Mouse (Mus musculus) heart, embryonic 14.5 days (tissue): ENCODE measurements around the gene Zic4. TPM values are rescaled to one million over a fixed set of nuclear protein-coding genes. Genes with fewer than 3 reads are reported as not detected.

Experiments
- ATAC-seq: fragments of 200-750 bp; cut with Nextera tagmentation; 2 replicates; pipeline ENCODE4 v1.8.0; 2017; ENCODE audit warnings: low read depth, moderate TSS enrichment; ENCODE audit not compliant: insufficient number of reproducible peaks, insufficient read depth, low FRiP score
- H3K27ac ChIP-seq, 2 experiments: fragments of 200-500 bp in 1 of 2; fragments of 300-500 bp in 1 of 2; sonication (generic) in 1 of 2; replicated peaks in 1 of 2; 2 replicates each; pipeline ENCODE4 v1.5.1; 2012 to 2014; ENCODE audit warnings: low read depth in 2 of 2, low read length in 2 of 2, control low read depth in 1 of 2, mild to moderate bottlenecking in 1 of 2, mixed read lengths in 1 of 2; ENCODE audit not compliant: control insufficient read depth in 1 of 2, insufficient read depth in 1 of 2
- H3K27me3 ChIP-seq: fragments of 300-500 bp; sonication (generic); 2 replicates; pipeline ENCODE4 v1.6.1; 2014; ENCODE audit warnings: mild to moderate bottlenecking, low read length, control low read depth; ENCODE audit not compliant: control insufficient read depth, insufficient read depth
- H3K36me3 ChIP-seq: fragments of 300-500 bp; sonication (generic); 2 replicates; pipeline ENCODE4 v1.6.1; 2014; ENCODE audit warnings: mild to moderate bottlenecking, control low read depth, low read length, mixed read lengths; ENCODE audit not compliant: control insufficient read depth, insufficient read depth
- H3K4me1 ChIP-seq, 2 experiments: fragments of 200-500 bp in 1 of 2; fragments of 300-500 bp in 1 of 2; sonication (generic) in 1 of 2; 2 replicates each; pipeline ENCODE4 v1.6.1; 2012 to 2014; ENCODE audit warnings: low read length in 2 of 2, control low read depth in 1 of 2, mixed read lengths in 1 of 2; ENCODE audit not compliant: control insufficient read depth in 2 of 2, insufficient read depth in 2 of 2
- H3K4me2 ChIP-seq: fragments of 300-500 bp; sonication (generic); 2 replicates; pipeline ENCODE4 v1.6.1; 2014; ENCODE audit warnings: mild to moderate bottlenecking, low read length
- H3K4me3 ChIP-seq, 2 experiments: fragments of 200-500 bp in 1 of 2; fragments of 300-500 bp in 1 of 2; sonication (generic) in 1 of 2; 2 replicates each; pipeline ENCODE4 v1.5.1; 2012 to 2014; ENCODE audit warnings: low read length in 2 of 2, mild to moderate bottlenecking in 2 of 2, control low read depth in 1 of 2, low read depth in 1 of 2, moderate library complexity in 1 of 2; ENCODE audit not compliant: control insufficient read depth in 1 of 2, insufficient read depth in 1 of 2
- H3K9ac ChIP-seq: fragments of 300-500 bp; sonication (generic); 2 replicates; pipeline ENCODE4 v1.6.1; 2014; ENCODE audit warnings: mild to moderate bottlenecking, low read length
- H3K9me3 ChIP-seq: fragments of 300-500 bp; sonication (generic); 2 replicates; pipeline ENCODE4 v1.6.1; 2016; ENCODE audit warnings: low read length, control low read depth; ENCODE audit not compliant: control insufficient read depth
- WGBS: fragments of 180-500 bp; shearing (Covaris S2); extraction: QIAGEN DNeasy Blood & Tissue Kit; methylation state at CpG from one replicate; pipeline ENCODE4 v1.1.7; 2014; 5-methylcytosine and 5-hydroxymethylcytosine counted together
- polyA plus RNA-seq: library from polyadenylated mRNA; unstranded; fragments of >200 nt; fragmentation: Nextera tagmentation; extraction: Ambion mirVana; gene quantifications from 2 replicates; pipeline ENCODE4 v1.2.1, GENCODE M21; 2014

The Zic4 gene
- polyA plus RNA-seq, 1 experiment from 2014 or later, result not detected

DNA sequence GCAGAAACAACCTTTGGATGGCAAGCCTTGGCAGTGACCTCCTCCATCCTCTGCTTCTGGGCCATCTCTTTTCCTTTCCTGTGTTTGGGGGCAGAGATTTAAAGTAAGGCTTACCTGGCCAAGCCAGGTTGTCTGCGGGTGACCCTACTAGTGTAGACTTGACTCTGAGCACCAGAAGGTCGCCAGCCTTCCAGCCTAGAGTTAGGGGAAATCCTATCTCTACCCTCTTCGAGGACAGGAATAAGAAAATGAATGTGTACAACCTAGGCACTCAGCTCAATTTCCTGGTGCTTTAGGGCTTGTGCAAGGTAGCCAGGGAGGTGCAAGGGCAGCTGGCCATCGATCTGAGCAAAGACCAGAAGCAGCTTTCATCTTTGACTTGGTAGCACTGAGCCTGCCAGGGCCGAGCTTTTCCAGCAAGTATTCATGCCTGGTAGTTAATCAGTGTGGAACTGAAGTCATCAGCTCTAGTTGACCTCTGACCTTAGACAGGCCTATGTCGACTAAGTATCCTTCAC, 8.0 kb downstream of the Zic4 start:
- Histone ChIP-seq H3K27me3 (peaks cover 93% of the 10 kb centered on the region), H3K4me2 (no peak overlapping the region), H3K4me1 (no peaks in the 10 kb centered on the region), H3K9ac (no peak overlapping the region), H3K27ac (no peak overlapping the region), H3K9me3 (no peaks in the 10 kb centered on the region), H3K4me3 (no peak overlapping the region), H3K36me3 (no peaks in the 10 kb centered on the region)
- no peak for ATAC-seq
- 13% methylated on average over 6 of the region's 6 CpGs for WGBS

DNA sequence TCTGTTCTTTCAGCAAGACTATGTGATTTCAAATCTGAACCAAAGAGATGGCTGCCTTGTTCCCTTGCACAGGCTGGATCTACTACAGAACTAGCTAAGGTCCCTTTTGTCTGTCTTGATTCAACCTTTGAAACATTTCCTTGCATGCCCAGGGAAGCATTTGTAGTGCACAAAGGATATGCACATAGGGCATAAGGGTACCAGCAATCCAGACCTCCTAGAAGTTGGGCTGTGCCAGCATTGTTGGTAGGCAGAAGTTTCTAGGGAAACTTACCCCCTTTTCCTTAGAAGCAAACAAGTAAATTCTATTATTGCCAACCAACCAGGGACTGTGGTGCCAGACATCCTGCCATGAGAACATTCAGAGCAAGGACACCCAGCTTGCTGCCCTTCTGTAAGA, 8.8 kb downstream of the Zic4 start:
- H3K27ac ChIP-seq, result no peak overlapping the region

DNA sequence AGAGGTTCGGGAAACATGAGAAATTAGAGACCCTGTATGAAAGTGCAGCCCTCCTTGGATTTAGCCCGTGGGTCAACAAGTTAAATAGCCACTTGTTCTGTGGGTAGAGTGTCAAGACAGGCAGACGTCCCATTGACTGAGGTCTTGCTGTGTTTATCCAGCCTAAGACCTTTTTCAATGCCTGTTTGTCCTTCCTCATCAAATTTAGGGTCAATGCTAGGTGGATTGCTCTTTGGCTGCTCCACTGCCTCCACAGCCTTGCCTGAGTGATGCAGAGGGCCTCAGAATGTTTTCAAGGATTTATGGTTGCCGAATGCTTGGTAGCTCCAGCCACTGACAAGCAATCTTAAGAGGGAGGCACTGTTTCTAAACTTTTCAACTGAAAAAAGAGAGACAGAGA, 9.4 kb downstream of the Zic4 start:
- WGBS, result 15% methylated on average over 4 of the region's 4 CpGs

More for the DNA sequence above, 8.8 kb downstream of the Zic4 start:
- H3K9me3 ChIP-seq, result no peaks in the 10 kb centered on the region
- no peaks in the 10 kb centered on the region for H3K4me1 ChIP-seq
- H3K4me3 ChIP-seq, result no peak overlapping the region
- H3K36me3 ChIP-seq, result no peaks in the 10 kb centered on the region
- peaks cover 95% of the 10 kb centered on the region for H3K27me3 ChIP-seq
- no peak overlapping the region for H3K4me2 ChIP-seq
- no peak overlapping the region for H3K9ac ChIP-seq
- no peak for ATAC-seq

DNA sequence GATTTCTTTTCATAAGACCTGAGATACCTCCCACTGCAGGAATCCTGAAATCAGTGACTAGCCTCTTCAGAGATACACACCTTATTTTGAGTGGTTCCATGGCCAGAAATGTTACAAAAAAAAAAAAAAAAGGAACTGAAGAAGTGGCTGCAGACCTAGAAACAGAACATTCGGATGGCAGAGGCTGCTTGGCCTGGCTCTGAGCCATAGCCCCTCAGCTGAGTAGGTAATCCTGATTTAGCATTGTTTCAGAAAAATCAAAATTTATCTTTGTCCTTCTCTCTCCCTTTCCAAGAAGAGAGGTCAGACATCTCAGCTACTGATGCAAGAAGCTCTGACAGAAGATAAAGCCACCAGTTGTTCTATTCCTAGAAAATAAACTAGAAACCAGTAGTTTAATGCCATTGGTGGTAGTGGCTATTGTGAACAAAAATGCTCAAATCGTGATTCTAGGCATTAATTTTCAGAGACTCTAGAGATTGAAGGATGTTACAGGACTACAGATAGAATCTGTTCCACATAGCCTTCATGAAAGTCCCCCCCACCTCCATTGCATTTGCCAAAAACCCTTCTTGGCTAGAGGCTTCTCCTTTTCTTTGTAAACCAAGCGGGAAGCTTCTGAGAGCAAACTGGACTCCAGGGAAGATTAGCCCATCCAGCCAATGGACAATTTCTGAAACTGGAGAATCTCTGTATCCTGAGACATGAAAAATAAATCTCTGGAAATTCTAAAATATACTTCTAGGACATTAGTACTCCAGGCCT, 11.8 kb downstream of the Zic4 start:
- Histone ChIP-seq H3K9me3 (no peaks in the 10 kb centered on the region), H3K27me3 (peaks cover 97% of the 10 kb centered on the region), H3K4me1 (no peaks in the 10 kb centered on the region; a peak in 1 of 4 replicates), H3K9ac (no peak overlapping the region), H3K36me3 (no peaks in the 10 kb centered on the region), H3K4me2 (no peak overlapping the region), H3K4me3 (no peak overlapping the region), H3K27ac (no peak overlapping the region)
- 26% methylated on average over 3 of the region's 3 CpGs for WGBS
- ATAC-seq, result no peak

More for the DNA sequence above, 9.4 kb downstream of the Zic4 start:
- no peak overlapping the region for H3K4me2 ChIP-seq
- no peaks in the 10 kb centered on the region for H3K9me3 ChIP-seq
- no peaks in the 10 kb centered on the region for H3K4me1 ChIP-seq
- no peak overlapping the region for H3K27ac ChIP-seq
- no peak for ATAC-seq
- H3K27me3 ChIP-seq, result peaks cover 99% of the 10 kb centered on the region
- no peak overlapping the region for H3K9ac ChIP-seq
- no peaks in the 10 kb centered on the region for H3K36me3 ChIP-seq
- H3K4me3 ChIP-seq, result no peak overlapping the region

DNA sequence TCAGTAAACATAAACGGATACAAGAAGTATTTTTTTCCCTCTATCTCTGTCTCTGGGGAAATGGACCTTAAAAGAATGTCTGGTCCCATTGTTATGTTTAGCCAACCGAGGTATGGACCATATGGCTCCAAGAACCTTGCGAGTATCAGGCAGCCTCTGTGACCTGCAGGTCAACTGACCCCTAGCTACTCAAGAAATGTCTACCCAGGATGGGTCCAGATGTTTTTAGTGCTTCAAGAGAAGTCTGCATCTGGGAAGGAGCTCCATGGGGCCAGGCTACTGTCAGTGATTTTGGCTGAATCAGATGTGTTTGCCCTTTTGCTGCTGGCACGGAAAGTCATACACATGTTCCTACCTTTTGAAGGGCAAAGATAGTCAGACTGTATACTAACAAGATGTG, 12.5 kb downstream of the Zic4 start:
- H3K27ac ChIP-seq, result no peak overlapping the region
- WGBS, result 15% methylated on average over 4 of the region's 4 CpGs
- H3K4me1 ChIP-seq, result no peaks in the 10 kb centered on the region; a peak in 1 of 4 replicates
- H3K4me2 ChIP-seq, result no peak overlapping the region
- H3K9me3 ChIP-seq, result no peaks in the 10 kb centered on the region
- H3K36me3 ChIP-seq, result no peaks in the 10 kb centered on the region
- no peak overlapping the region for H3K4me3 ChIP-seq
- H3K9ac ChIP-seq, result no peak overlapping the region
- no peak for ATAC-seq
- peaks cover 97% of the 10 kb centered on the region for H3K27me3 ChIP-seq

DNA sequence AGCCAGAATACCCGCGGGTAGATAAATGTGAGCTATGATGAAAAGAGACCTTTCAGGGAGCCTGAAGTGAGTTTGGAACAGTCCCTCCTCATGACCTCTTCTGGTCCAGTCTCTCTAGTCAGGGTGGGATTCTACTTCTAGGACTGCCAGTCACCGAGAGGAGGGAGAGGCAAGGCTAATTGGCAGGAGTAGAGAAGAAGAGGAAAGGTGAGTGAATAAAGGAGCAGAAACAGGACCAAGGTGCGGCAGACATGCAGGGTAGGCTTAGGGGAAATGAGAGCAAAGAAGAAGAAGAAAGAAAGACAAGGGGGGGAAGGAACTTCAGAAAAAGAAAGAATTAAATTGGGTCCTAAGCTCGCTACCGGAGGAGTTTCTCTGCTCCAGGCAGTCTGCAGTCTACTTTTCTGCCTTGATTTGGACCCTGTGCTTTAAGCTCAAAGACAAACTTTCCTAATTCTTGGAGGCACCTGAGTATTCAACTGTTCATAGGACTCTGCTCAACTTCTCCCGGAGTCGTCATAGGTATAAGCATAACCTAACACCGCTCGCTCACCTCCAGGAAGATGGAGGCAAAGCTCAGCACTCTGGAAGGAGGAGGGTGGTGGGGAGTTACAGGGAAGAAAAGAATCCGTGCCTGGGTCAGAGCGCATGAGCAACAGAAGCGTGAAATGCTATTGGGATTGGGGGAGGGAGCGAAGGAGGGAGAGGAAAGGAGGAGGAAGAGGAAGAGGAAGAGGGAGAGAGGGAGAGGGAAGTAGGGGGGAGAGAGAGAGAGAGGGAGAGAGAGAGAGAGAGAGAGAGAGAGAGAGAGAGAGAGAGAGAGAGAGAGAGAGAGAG, 15.0 kb downstream of the Zic4 start:
- no peaks in the 10 kb centered on the region; a peak in 1 of 4 replicates for H3K4me1 ChIP-seq
- no peak overlapping the region for H3K27ac ChIP-seq
- no peaks in the 10 kb centered on the region for H3K36me3 ChIP-seq
- H3K9me3 ChIP-seq, result no peaks in the 10 kb centered on the region
- peaks cover 94% of the 10 kb centered on the region for H3K27me3 ChIP-seq
- ATAC-seq, result no peak
- whole genome bisulfite sequencing, result 0% methylated on average over 14 of the region's 14 CpGs
- H3K9ac ChIP-seq, result no peak overlapping the region
- H3K4me3 ChIP-seq, result no peak overlapping the region
- no peak overlapping the region for H3K4me2 ChIP-seq

DNA sequence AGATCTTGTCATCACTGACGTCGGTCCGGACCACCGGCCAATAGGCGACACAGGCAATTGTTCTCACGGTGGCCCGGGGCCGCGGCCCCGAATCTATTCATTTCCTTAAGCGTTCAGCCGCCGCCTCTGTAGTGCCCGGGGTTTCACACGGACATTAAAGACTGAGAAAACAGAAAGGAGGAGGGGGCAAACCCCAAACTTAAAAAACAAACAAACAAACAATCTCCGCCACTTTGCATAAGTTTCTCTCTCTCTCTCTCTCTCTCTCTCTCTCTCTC, 15.6 kb downstream of the Zic4 start:
- Histone ChIP-seq H3K4me2 (no peak overlapping the region), H3K4me3 (no peak overlapping the region), H3K27ac (no peak overlapping the region), H3K9ac (no peak overlapping the region), H3K36me3 (no peaks in the 10 kb centered on the region), H3K9me3 (no peaks in the 10 kb centered on the region), H3K27me3 (peaks cover 94% of the 10 kb centered on the region), H3K4me1 (no peaks in the 10 kb centered on the region; a peak in 1 of 4 replicates)
- no peak for ATAC-seq
- under 1% methylated on average over 16 of the region's 16 CpGs for WGBS
